Mouse (Mus musculus) olfactory bulb, adult 2 months (tissue): ENCODE results near the gene Dyrk1a.

ENCODE experiments used
- CTCF ChIP-seq: fragments of 200-500 bp; IDR thresholded peaks from 2 replicates; pipeline ENCODE4 v1.5.1; 2012; ENCODE audit warnings: low read depth, mild to moderate bottlenecking, low read length, moderate library complexity; ENCODE audit not compliant: insufficient read depth
- POLR2A ChIP-seq: fragments of 200-500 bp; IDR thresholded peaks from 2 replicates; pipeline ENCODE4 v1.6.1; 2012; ENCODE audit warnings: mild to moderate bottlenecking, low read depth, low read length, moderate library complexity; ENCODE audit not compliant: insufficient read depth

GRCm38 (mm10) chr16:94588171-94588570 is 18.4 kb downstream of the Dyrk1a start:
- TF ChIP-seq POLR2A (no peak), CTCF (no peak)
